Comparison of ENCODE assay signal across 10 mouse cellular contexts in the genomic region with DNA sequence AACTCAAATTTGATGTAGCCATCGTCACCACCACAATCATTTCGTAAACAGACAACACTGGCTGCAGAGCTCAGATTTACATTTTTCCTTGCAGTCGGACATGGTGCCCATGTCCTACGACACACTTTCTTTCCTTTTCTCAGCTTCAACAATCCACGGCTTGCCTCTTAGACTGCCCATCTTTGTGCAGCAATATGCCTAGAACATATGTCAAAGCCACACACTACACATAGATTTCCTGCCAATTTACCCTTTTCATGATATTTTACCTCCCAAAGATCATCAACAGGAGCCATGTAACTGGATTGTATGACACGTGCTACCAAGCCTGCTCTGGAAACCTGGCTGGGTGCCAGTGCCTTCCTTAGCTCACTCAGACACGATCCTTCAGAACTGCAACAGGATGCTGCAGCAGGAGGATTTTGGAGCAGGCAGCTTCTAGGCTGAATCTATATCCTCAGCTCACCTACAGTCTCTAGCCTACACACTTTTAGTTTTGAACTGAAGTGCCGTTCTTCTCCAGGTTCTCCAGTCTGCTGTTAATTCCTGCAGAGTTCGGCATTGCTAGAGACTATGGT. TPM values are rescaled to one million over a fixed set of nuclear protein-coding genes. Genes with fewer than 3 reads are reported as not detected.
DNase-seq lines count a peak whose midpoint lies in the region; ATAC-seq and TF ChIP-seq lines count a peak whose summit lies in the region.
"Had no signal": no experiment of that assay in that cellular context is flagged by ENCODE, and none has a peak within 500 bp of the region (broad histone marks: within the 10 kb centered on the region; RNA-seq: fewer than 3 reads in every experiment).

No protein-coding gene starts in this region.

- H3K4me2 ChIP-seq in hindbrain, postnatal 0 days (ENCODE audit: low read depth, low read length), result no peak overlapping the region
- no peak overlapping the region for H3K4me2 ChIP-seq in neural tube, embryonic 15.5 days
- no peak overlapping the region for H3K4me2 ChIP-seq in hindbrain, embryonic 12.5 days (replicated peaks)

- 62% methylated on average over 9 of the region's 9 CpGs for WGBS in hindbrain, postnatal 0 days
- WGBS in hindbrain, embryonic 10.5 days, result 86% methylated on average over 9 of the region's 9 CpGs
- WGBS in neural tube, embryonic 15.5 days, result 76% methylated on average over 9 of the region's 9 CpGs
- WGBS in hindbrain, embryonic 12.5 days, result 78% methylated on average over 9 of the region's 9 CpGs

- H3K9me3 ChIP-seq in hindbrain, postnatal 0 days (ENCODE audit: low read length), result no peaks in the 10 kb centered on the region
- no peaks in the 10 kb centered on the region for H3K9me3 ChIP-seq in hindbrain, embryonic 10.5 days
- H3K9me3 ChIP-seq in neural tube, embryonic 15.5 days (replicated peaks), result no peaks in the 10 kb centered on the region
- H3K9me3 ChIP-seq in hindbrain, embryonic 12.5 days (replicated peaks), result no peaks in the 10 kb centered on the region

- peak; percentile 38; the same call in 1 of the 2 replicates for ATAC-seq in hindbrain, postnatal 0 days
- no peak for ATAC-seq in neural tube, embryonic 15.5 days (ENCODE audit: low FRiP score)
- ATAC-seq in hindbrain, embryonic 12.5 days (ENCODE audit: low FRiP score), result no peak

- no peak overlapping the region; the same call in 1 of the 2 replicates for H3K9ac ChIP-seq in hindbrain, postnatal 0 days (replicated peaks; ENCODE audit: low read length)
- H3K9ac ChIP-seq in neural tube, embryonic 15.5 days (replicated peaks), result no peak overlapping the region
- H3K9ac ChIP-seq in hindbrain, embryonic 12.5 days, result no peak overlapping the region

- no peak overlapping the region for H3K27ac ChIP-seq in hindbrain, postnatal 0 days
- no peak overlapping the region for H3K27ac ChIP-seq in hindbrain, embryonic 10.5 days
- no peak overlapping the region for H3K27ac ChIP-seq in neural tube, embryonic 15.5 days (replicated peaks)
- H3K27ac ChIP-seq in hindbrain, embryonic 12.5 days, result no peak overlapping the region

- peak; percentile 59 for DNase-seq in hindbrain, postnatal 0 days (ENCODE audit: low spot score)
- DNase-seq in hindbrain, embryonic 10.5 days (ENCODE audit: low spot score), result no peak
- peak; percentile 82 for DNase-seq in CD4-positive, CD25-positive, alpha-beta regulatory T cell, adult 2 months (ENCODE audit: low read depth, low spot score)
- DNase-seq in NIH3T3 (ENCODE audit: low read depth), result peak; percentile 26
- DNase-seq in left cerebral cortex, postnatal 14 days (ENCODE audit: low spot score in 2 of 2), result peak; percentile 61 to 63

- H3K36me3 ChIP-seq in hindbrain, postnatal 0 days (ENCODE audit: insufficient read depth, low read length), result no peaks in the 10 kb centered on the region
- H3K36me3 ChIP-seq in hindbrain, embryonic 10.5 days, result no peaks in the 10 kb centered on the region
- no peaks in the 10 kb centered on the region for H3K36me3 ChIP-seq in neural tube, embryonic 15.5 days
- H3K36me3 ChIP-seq in hindbrain, embryonic 12.5 days, result no peaks in the 10 kb centered on the region

- no peak overlapping the region for H3K4me3 ChIP-seq in hindbrain, postnatal 0 days (ENCODE audit: low read length)
- H3K4me3 ChIP-seq in hindbrain, embryonic 10.5 days, result no peak overlapping the region
- H3K4me3 ChIP-seq in neural tube, embryonic 15.5 days (replicated peaks), result no peak overlapping the region
- H3K4me3 ChIP-seq in hindbrain, embryonic 12.5 days, result no peak overlapping the region

- no peak for TF ChIP-seq CTCF in hindbrain, postnatal 0 days (IDR thresholded peaks at IDR 0.05; ENCODE audit: low read depth)

- H3K4me1 ChIP-seq in hindbrain, postnatal 0 days (ENCODE audit: insufficient read depth, low read length), result no peaks in the 10 kb centered on the region
- H3K4me1 ChIP-seq in hindbrain, embryonic 10.5 days (replicated peaks), result no peaks in the 10 kb centered on the region
- H3K4me1 ChIP-seq in neural tube, embryonic 15.5 days, result no peaks in the 10 kb centered on the region
- H3K4me1 ChIP-seq in hindbrain, embryonic 12.5 days, result no peaks in the 10 kb centered on the region

- no peaks in the 10 kb centered on the region for H3K27me3 ChIP-seq in hindbrain, postnatal 0 days (ENCODE audit: insufficient read depth, low read length)
- H3K27me3 ChIP-seq in hindbrain, embryonic 10.5 days (ENCODE audit: insufficient read depth, poor library complexity, severe bottlenecking), result no peaks in the 10 kb centered on the region
- H3K27me3 ChIP-seq in neural tube, embryonic 15.5 days (replicated peaks), result no peaks in the 10 kb centered on the region
- no peaks in the 10 kb centered on the region for H3K27me3 ChIP-seq in hindbrain, embryonic 12.5 days

- intact Hi-C loops in left cerebral cortex, postnatal 14 days (cut with DNase I), result no loop called here

RNA-seq across cellular contexts. Expression of a gene that starts 13.3 kb away (rescaled TPM):
- total RNA-seq in hindbrain, postnatal 0 days (2014; rRNA removed), result 15.2 and 18.1 TPM in 2 replicates
- 28.3 and 31.8 TPM in 2 replicates for polyA plus RNA-seq in hindbrain, postnatal 0 days (2015; fragmentation: Nextera tagmentation; extraction: Ambion mirVana)
- polyA plus RNA-seq in hindbrain, embryonic 10.5 days (2016; fragmentation: Nextera tagmentation; extraction: Ambion mirVana), result 29.8 and 33.5 TPM in 2 replicates
- 10 to 100 TPM; 18.9 to 20.2 TPM for total RNA-seq in left cerebral cortex, postnatal 14 days (2021)
- 24.6 and 48.5 TPM in 2 replicates for polyA plus RNA-seq in neural tube, embryonic 15.5 days (2015; fragmentation: Nextera tagmentation; extraction: Ambion mirVana)
- 27.5 and 30.9 TPM in 2 replicates for polyA plus RNA-seq in hindbrain, embryonic 12.5 days (2016; fragmentation: Nextera tagmentation; extraction: Ambion mirVana)

RNA-seq across cellular contexts. Expression of a gene that starts 43.3 kb away (rescaled TPM):
- not detected in 2 replicates for total RNA-seq in hindbrain, postnatal 0 days (2014; rRNA removed)
- polyA plus RNA-seq in hindbrain, postnatal 0 days (2015; fragmentation: Nextera tagmentation; extraction: Ambion mirVana), result not detected in 2 replicates
- polyA plus RNA-seq in hindbrain, embryonic 10.5 days (2016; fragmentation: Nextera tagmentation; extraction: Ambion mirVana), result not detected in 2 replicates
- total RNA-seq in left cerebral cortex, postnatal 14 days (2021), result not detected
- not detected in 2 replicates for polyA plus RNA-seq in neural tube, embryonic 15.5 days (2015; fragmentation: Nextera tagmentation; extraction: Ambion mirVana)
- polyA plus RNA-seq in hindbrain, embryonic 12.5 days (2016; fragmentation: Nextera tagmentation; extraction: Ambion mirVana), result not detected in 2 replicates
- total RNA-seq: adrenal gland, adult 18-20 months had no signal
- polyA plus RNA-seq: heart, postnatal 0 days; stomach, embryonic 16.5 days had no signal
